Mouse (Mus musculus) kidney, adult 2 months (tissue): ENCODE results near the gene Gtsf1l. TPM values are rescaled to one million over a fixed set of nuclear protein-coding genes. Genes with fewer than 3 reads are reported as not detected.

Source experiments
- DNase-seq: peaks from one replicate; pipeline ENCODE4 v3.0.0; 2021
- H3K27ac ChIP-seq: fragments of 200-500 bp; 2 replicates; pipeline ENCODE4 v1.5.1; 2012; ENCODE audit warnings: low read depth, low read length, control low read depth, inconsistent platforms; ENCODE audit not compliant: insufficient read depth
- H3K27me3 ChIP-seq: fragments of 200-500 bp; replicated peaks from 2 replicates; pipeline ENCODE4 v1.6.1; 2012; ENCODE audit warnings: mild to moderate bottlenecking, moderate library complexity, low read length, inconsistent platforms; ENCODE audit not compliant: control insufficient read depth, insufficient read depth
- H3K36me3 ChIP-seq: fragments of 200-500 bp; 2 replicates; pipeline ENCODE4 v1.6.1; 2012; ENCODE audit warnings: mild to moderate bottlenecking, moderate library complexity, low read length, inconsistent platforms; ENCODE audit not compliant: control insufficient read depth, insufficient read depth
- H3K4me1 ChIP-seq: fragments of 200-500 bp; 2 replicates; pipeline ENCODE4 v1.6.1; 2011; ENCODE audit warnings: low read length; ENCODE audit not compliant: control insufficient read depth, insufficient read depth
- H3K4me3 ChIP-seq: fragments of 200-500 bp; 2 replicates; pipeline ENCODE4 v1.5.1; 2011; ENCODE audit warnings: mild to moderate bottlenecking, low read depth, low read length, control low read depth; ENCODE audit not compliant: insufficient read depth
- CTCF ChIP-seq: fragments of 200-500 bp; conservative IDR thresholded peaks from 2 replicates; pipeline ENCODE4 v1.5.1; 2011; ENCODE audit warnings: low read depth, mild to moderate bottlenecking, control low read depth, low read length, moderate library complexity, mixed read lengths; ENCODE audit not compliant: insufficient read depth, insufficient read length
- POLR2A ChIP-seq: fragments of 200-500 bp; IDR thresholded peaks from one replicate; pipeline ENCODE4 v1.6.1; 2011; ENCODE audit warnings: low read depth, low read length, control low read depth
- WGBS: fragments of 180-500 bp; shearing (Covaris S2); methylation state at CpG from one replicate; pipeline ENCODE4 v1.1.7; 2018; 5-methylcytosine and 5-hydroxymethylcytosine counted together
- polyA plus RNA-seq: library from polyadenylated mRNA; depleted of rRNA; stranded (reverse); fragments of >200 nt; gene quantifications from 2 replicates; pipeline ENCODE4 v1.2.3, GENCODE M21; 2012

Gtsf1l gene
- polyA plus RNA-seq, 1 experiment: not detected

GRCm38 (mm10) chr2:163102216-163102615 is 14.6 kb upstream of the Gtsf1l start:
- Histone ChIP-seq H3K4me1 (no peaks in the 10 kb centered on the region), H3K27me3 (no peaks in the 10 kb centered on the region), H3K36me3 (no peaks in the 10 kb centered on the region), H3K27ac (no peak overlapping the region), H3K4me3 (no peak overlapping the region)
- WGBS: 67% methylated on average over 7 of the region's 7 CpGs
- TF ChIP-seq CTCF (no peak), POLR2A (no peak)
- no peak for DNase-seq

- no peak overlapping the region for H3K4me3 ChIP-seq
- H3K27me3 ChIP-seq: no peaks in the 10 kb centered on the region
- TF ChIP-seq POLR2A (no peak), CTCF (peak; percentile 83)
- no peaks in the 10 kb centered on the region for H3K4me1 ChIP-seq
- H3K36me3 ChIP-seq: no peaks in the 10 kb centered on the region
- 12% methylated on average over 10 of the region's 10 CpGs for WGBS
- H3K27ac ChIP-seq: no peak overlapping the region
- DNase-seq: peak; percentile 48
Measured at GRCm38 (mm10) chr2:163101646-163102203, 14.1 kb upstream of the Gtsf1l start.

GRCm38 (mm10) chr2:163100551-163100950 is 12.9 kb upstream of the Gtsf1l start:
- H3K4me1 ChIP-seq: no peaks in the 10 kb centered on the region
- no peaks in the 10 kb centered on the region for H3K27me3 ChIP-seq
- no peak for TF ChIP-seq CTCF
- no peak for TF ChIP-seq POLR2A
- H3K27ac ChIP-seq: no peak overlapping the region
- no peak for DNase-seq
- no peak overlapping the region for H3K4me3 ChIP-seq
- WGBS: 56% methylated on average over 5 of the region's 5 CpGs
- H3K36me3 ChIP-seq: no peaks in the 10 kb centered on the region

GRCm38 (mm10) chr2:163099919-163100318 is 12.3 kb upstream of the Gtsf1l start:
- no peak for DNase-seq
- H3K27me3 ChIP-seq: no peaks in the 10 kb centered on the region
- WGBS: 52% methylated on average over 8 of the region's 8 CpGs
- no peak overlapping the region for H3K4me3 ChIP-seq
- H3K4me1 ChIP-seq: no peaks in the 10 kb centered on the region
- TF ChIP-seq POLR2A: no peak
- TF ChIP-seq CTCF: no peak
- H3K36me3 ChIP-seq: no peaks in the 10 kb centered on the region
- H3K27ac ChIP-seq: no peak overlapping the region

- no peaks in the 10 kb centered on the region for H3K27me3 ChIP-seq
- no peak overlapping the region for H3K4me3 ChIP-seq
- TF ChIP-seq POLR2A (no peak), CTCF (no peak)
- H3K27ac ChIP-seq: no peak overlapping the region
- peak; percentile 38 for DNase-seq
- 50% methylated on average over 3 of the region's 3 CpGs for WGBS
- H3K4me1 ChIP-seq: no peaks in the 10 kb centered on the region
- no peaks in the 10 kb centered on the region for H3K36me3 ChIP-seq
Measured at GRCm38 (mm10) chr2:163095784-163096183, 8.1 kb upstream of the Gtsf1l start.

GRCm38 (mm10) chr2:163094909-163095308 is 7.3 kb upstream of the Gtsf1l start:
- Histone ChIP-seq H3K4me3 (no peak overlapping the region), H3K27me3 (no peaks in the 10 kb centered on the region), H3K27ac (no peak overlapping the region), H3K4me1 (no peaks in the 10 kb centered on the region), H3K36me3 (no peaks in the 10 kb centered on the region)
- WGBS: 98% methylated on average over 10 of the region's 10 CpGs
- TF ChIP-seq POLR2A (no peak), CTCF (no peak)
- no peak for DNase-seq

GRCm38 (mm10) chr2:163089475-163090123 is 1.9 kb upstream of the Gtsf1l start:
- Histone ChIP-seq H3K4me1 (no peaks in the 10 kb centered on the region), H3K36me3 (no peaks in the 10 kb centered on the region)
- 75% methylated on average over 5 of the region's 5 CpGs for WGBS

More at GRCm38 (mm10) chr2:163089475-163090123, 1.9 kb upstream of the Gtsf1l start:
- TF ChIP-seq CTCF (peak; percentile 77), POLR2A (no peak)
- Histone ChIP-seq H3K27ac (no peak overlapping the region), H3K4me3 (no peak overlapping the region), H3K27me3 (no peaks in the 10 kb centered on the region)
- DNase-seq: peak; percentile 50
